Mouse (Mus musculus): ENCODE data around the gene Macrod2.

Gene Macrod2

GRCm38 (mm10) chr2:141117579-141117978 is 722.5 kb downstream of the Macrod2 start:
- DNase-seq, result peak; percentile 20 to 42

- no peak for DNase-seq
Observed at GRCm38 (mm10) chr2:141123875-141124274, 728.8 kb downstream of the Macrod2 start.

GRCm38 (mm10) chr2:141125638-141126037 is 730.5 kb downstream of the Macrod2 start:
- DNase-seq, result no peak

DNA sequence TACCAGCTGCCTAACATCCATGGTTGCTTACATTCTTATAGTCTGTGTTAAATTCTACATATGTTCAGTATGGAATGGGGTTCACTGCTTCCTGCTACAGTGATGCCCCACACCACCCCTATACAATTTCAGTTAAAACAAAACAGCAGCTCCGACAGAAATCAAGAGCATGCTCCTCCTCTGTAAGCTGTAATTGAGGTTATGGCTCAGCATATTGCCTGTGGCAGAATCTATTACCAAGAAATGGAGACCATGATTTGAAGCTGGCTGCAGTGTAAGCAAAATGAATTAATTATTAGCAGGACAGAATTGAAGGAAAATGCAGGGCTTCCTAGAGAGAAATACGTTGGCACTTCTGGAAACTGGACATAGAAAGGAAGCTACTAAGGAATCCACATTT is 747.2 kb downstream of the Macrod2 start:
- no peak for DNase-seq

- DNase-seq, result no peak
Observed at GRCm38 (mm10) chr2:141152011-141152772, 757.1 kb downstream of the Macrod2 start.

DNA sequence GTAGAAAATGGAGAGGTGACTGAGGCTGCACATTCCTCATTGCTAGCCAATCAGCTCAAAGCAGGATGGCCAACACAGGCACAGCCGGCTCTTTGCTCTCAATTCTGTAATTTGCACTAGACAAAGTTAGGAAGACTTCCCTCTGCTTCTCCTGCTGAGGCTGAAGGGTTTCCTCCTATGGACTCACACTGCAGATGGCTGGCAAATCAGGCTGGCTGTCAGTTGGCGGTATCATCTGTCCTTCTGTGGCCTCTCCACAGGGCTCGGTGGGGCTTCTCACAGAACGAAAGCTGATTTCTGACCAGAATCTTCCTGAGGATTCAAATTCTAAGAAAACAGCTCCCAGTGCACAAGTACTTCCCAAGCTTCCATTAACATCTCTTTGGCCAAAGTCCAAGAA is 760.9 kb downstream of the Macrod2 start:
- DNase-seq, result no peak

DNA sequence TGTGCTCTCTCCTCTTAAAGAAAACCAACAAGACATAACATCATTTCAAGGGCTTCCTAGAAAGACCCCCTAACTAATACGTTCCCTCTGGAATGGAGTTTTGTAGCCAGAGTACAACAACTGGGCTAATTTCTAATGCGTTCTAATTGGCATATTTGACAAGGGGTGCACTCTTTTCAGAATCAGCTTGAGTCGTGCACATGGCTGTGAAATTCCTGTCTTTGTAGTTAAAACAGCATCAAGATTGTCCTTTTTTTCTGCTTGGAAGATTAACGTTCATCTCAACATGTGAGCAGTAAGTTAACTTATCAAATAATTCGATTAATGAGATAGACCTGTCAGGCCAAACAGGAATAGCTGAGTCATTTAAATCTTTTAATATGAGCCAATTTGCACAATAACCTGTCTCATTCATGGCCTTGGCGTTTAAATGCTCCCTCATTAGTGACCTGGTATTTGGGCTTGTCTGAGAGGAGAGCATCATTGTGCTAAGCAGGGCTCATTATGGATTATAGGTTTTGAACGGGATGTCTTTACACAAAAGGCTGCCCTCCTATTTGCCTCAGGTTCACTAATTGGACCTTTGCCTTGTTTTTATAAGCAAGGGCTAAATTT is 762.0 kb downstream of the Macrod2 start:
- no peak for DNase-seq

- no peak for DNase-seq
Observed at GRCm38 (mm10) chr2:141158161-141158560, 763.1 kb downstream of the Macrod2 start.

GRCm38 (mm10) chr2:141163918-141164317 is 768.8 kb downstream of the Macrod2 start:
- DNase-seq, result no peak

- no peak for DNase-seq
Observed at GRCm38 (mm10) chr2:141169586-141169985, 774.5 kb downstream of the Macrod2 start.

- DNase-seq, result no peak
Observed at GRCm38 (mm10) chr2:141173167-141173566, 778.1 kb downstream of the Macrod2 start.

DNA sequence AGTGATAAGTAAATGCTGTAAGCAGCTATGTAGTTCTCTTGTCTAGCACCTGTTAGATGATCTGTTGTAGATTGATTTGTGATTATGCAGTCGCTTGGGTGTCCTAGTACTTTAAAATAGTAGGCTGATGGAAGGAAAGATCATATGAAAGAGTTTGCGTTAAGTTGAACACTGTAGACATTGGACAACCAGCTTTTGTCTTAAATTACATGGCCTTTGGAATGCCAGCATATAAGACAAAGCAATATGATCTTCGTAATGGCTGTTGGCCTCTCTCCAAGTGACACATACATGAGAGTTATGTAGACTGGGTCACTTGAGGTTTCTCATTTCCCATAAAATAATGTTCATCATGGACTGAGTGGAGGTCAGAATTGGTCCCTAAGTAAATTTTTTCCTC is 778.5 kb downstream of the Macrod2 start:
- DNase-seq, result no peak

GRCm38 (mm10) chr2:141180656-141181055 is 785.5 kb downstream of the Macrod2 start:
- DNase-seq, result no peak

GRCm38 (mm10) chr2:141182034-141182759 is 787.1 kb downstream of the Macrod2 start:
- DNase-seq, result no peak

- DNase-seq, result no peak
Observed at GRCm38 (mm10) chr2:141194476-141194875, 799.4 kb downstream of the Macrod2 start.

- DNase-seq, result no peak
Observed at GRCm38 (mm10) chr2:141200481-141200880, 805.4 kb downstream of the Macrod2 start.

DNA sequence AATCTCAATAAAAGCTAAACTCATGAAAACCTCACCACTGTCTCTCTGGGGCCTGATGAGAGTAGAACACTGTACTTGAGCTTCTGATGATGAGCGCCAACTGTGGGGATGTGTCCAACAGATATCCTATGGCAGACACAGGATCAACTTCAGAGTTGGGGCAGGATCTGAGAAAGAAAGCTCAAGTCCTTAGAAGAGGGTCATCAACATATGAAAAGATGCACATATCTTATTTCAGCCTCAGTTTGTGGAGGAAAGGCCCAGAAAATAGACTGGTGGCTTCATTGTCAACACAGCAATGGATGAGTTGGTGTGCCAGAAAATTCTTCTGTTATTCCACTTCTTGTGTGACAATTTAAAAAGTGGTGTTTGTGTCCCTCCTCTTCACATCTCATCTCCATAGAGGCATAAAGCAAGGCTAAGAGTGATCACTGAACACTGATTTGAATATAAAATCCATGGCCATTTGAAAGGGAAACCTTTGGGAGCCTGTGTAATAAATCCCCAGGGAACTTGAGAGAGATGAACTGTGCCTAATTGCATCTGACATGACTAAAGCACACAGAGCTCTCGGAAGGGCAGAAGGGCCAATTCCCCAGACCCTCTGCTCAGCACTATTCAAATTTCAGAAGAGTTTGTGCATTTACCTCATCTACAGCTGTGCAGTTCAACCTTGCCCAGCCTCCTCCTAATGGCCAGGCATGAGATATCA is 806.4 kb downstream of the Macrod2 start:
- DNase-seq, result no peak

GRCm38 (mm10) chr2:141202015-141202364 is 806.9 kb downstream of the Macrod2 start:
- no peak for DNase-seq

DNA sequence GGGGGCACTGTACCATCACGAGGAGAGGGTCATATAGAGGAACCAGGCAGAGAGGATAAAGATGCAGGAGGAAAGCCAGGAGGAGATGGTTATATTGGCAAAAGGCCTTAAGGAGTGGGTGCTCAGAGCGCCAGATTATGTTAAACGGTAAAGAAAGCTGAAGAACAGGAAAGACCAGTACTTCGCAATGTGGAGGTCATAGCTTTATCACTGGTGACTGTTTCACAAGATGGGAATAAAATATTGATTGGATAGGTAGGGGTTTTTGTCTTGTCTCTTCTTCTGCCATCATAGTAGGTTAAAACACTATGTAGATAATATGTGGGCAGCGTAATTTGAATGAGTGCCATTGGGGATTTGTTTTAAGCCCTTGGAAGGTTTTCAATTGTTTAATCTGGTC is 816.2 kb downstream of the Macrod2 start:
- no peak for DNase-seq

- no peak for DNase-seq
Observed at GRCm38 (mm10) chr2:141212291-141212690, 817.2 kb downstream of the Macrod2 start.

DNA sequence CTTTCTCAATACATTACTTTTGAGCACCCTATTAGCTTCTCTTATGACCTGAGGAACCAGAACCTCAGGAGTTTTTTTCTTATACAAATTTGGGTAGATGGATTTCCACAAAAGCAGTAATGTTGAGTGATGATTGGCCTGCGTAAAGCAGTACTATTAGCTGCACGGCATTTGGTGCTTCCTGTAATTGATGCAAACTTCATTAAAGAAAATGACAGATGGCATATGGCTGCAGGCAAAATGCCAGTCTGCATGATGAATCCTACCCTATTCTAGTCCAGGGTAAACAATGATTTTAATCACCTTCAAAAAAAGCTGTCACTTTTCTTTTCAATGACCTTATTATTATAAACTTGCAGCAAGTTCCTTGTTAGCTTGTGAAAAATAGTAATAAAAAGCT is 822.4 kb downstream of the Macrod2 start:
- DNase-seq, result no peak

GRCm38 (mm10) chr2:141217925-141218324 is 822.8 kb downstream of the Macrod2 start:
- no peak for DNase-seq

GRCm38 (mm10) chr2:141228809-141229208 is 833.7 kb downstream of the Macrod2 start:
- DNase-seq, result no peak

All from lung, postnatal 4 days (tissue).